Mouse (Mus musculus) kidney, adult 2 months (tissue): ENCODE data around the gene Ranbp17.

Experiments used
- CTCF ChIP-seq: fragments of 200-500 bp; conservative IDR thresholded peaks from 2 replicates; pipeline ENCODE4 v1.5.1; 2011; ENCODE audit warnings: low read depth, mild to moderate bottlenecking, control low read depth, low read length, moderate library complexity, mixed read lengths; ENCODE audit not compliant: insufficient read depth, insufficient read length
- POLR2A ChIP-seq: fragments of 200-500 bp; IDR thresholded peaks from one replicate; pipeline ENCODE4 v1.6.1; 2011; ENCODE audit warnings: low read depth, low read length, control low read depth

DNA sequence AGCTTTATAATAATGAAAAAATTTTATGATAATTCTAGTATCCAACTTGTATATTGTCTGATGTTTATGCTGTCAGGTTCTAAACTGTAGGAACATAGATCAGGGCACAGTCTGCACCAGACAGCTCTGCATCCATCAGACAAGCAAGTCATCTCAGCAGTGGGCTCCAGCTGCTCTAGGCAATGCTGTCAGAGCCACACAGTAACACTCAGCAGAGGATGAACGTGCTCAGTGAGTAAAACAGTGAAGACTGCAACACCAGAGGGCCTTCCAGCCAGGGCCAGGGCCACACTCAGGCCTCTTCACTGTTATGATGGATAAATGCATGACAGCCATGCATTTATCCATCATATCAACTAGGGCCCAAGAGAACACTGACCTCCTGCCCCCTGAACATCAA lies 114.2 kb downstream of the Ranbp17 start:
- TF ChIP-seq CTCF = no peak
- TF ChIP-seq POLR2A = no peak
